Mouse (Mus musculus): Measurements from ENCODE around the gene Dupd1. TPM values are rescaled to one million over a fixed set of nuclear protein-coding genes. Genes with fewer than 3 reads are reported as not detected.

The Dupd1 gene
- total and polyA plus RNA-seq, 3 experiments = not detected

DNA sequence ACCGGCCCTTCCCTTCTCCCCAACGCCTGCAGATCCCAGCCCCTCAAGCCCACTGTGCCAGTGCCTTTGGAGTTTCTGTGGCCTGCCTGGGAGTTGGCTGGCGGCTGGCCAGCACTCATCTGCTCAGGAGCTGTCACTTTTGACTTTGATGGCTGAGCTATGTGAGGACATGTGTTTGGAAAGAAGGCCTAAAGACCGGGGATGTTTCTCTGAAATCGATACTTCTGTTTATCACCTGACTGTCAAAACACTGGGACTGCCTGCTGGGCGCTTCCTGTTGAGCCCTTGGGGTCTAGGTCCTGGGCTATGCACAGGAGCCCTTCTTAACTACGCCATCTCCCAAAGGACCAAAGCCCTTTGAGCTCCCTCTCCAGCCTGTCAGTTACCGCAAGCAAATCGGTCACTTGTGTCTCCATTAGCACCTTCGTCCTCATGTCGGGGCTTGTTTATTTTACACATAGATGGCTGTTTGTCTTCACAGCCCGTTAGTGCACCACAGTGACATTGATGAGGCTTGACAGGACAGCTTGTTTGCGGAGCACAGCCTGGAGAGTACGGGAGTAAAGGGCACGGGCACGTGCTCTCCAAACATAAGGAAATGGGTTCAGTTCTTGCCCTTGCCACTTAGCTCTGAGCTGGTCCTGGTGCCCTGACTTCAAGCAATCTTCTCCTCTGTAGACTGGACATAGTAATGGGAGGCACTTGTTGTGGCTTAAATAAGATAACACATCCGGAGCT, 5.4 kb upstream of the Dupd1 start:
- H3K36me3 ChIP-seq (replicated peaks) = no peaks in the 10 kb centered on the region
- H3K9me3 ChIP-seq (replicated peaks) = no peaks in the 10 kb centered on the region
- DNase-seq (ENCODE audit: low spot score) (no peak), ATAC-seq (ENCODE audit: extremely low read depth, insufficient number of reproducible peaks, low FRiP score, poor library complexity, severe bottlenecking) (no peak)
- TF ChIP-seq GATA2 (IDR thresholded peaks at IDR 0.05; ENCODE audit: borderline replicate concordance, low read depth, low read length) (no peak), TAL1 (conservative IDR thresholded peaks at IDR 0.05; ENCODE audit: low read depth, low read length) (no peak), GATA1 (IDR thresholded peaks at IDR 0.05; ENCODE audit: borderline replicate concordance, low read length) (no peak), CTCF (IDR thresholded peaks at IDR 0.05; ENCODE audit: low read depth, low read length) (no peak), POLR2AphosphoS5 (IDR thresholded peaks at IDR 0.05; ENCODE audit: insufficient replicate concordance, low read depth, low read length) (no peak)
- no peak overlapping the region for H3K4me3 ChIP-seq (ENCODE audit: low read depth, low read length)
- H3K27me3 ChIP-seq (ENCODE audit: insufficient read depth, low read length) = peaks cover 63% of the 10 kb centered on the region
- no peaks in the 10 kb centered on the region for H3K4me1 ChIP-seq (ENCODE audit: insufficient read depth, low read depth, low read length)

GRCm38 (mm10) chr14:21711231-21711630, 3.1 kb downstream of the Dupd1 start:
- ATAC-seq (ENCODE audit: extremely low read depth, insufficient number of reproducible peaks, low FRiP score, poor library complexity, severe bottlenecking) = no peak
- DNase-seq (ENCODE audit: low spot score) = no peak
- Histone ChIP-seq H3K9me3 (replicated peaks) (no peaks in the 10 kb centered on the region), H3K4me1 (ENCODE audit: insufficient read depth, low read depth, low read length) (no peaks in the 10 kb centered on the region), H3K36me3 (replicated peaks) (no peaks in the 10 kb centered on the region), H3K4me3 (ENCODE audit: low read depth, low read length) (no peak overlapping the region), H3K27me3 (ENCODE audit: insufficient read depth, low read length) (peaks cover 54% of the 10 kb centered on the region)
- TF ChIP-seq TAL1 (conservative IDR thresholded peaks at IDR 0.05; ENCODE audit: low read depth, low read length) = no peak
- no peak for TF ChIP-seq POLR2AphosphoS5 (IDR thresholded peaks at IDR 0.05; ENCODE audit: insufficient replicate concordance, low read depth, low read length)
- TF ChIP-seq GATA1 (IDR thresholded peaks at IDR 0.05; ENCODE audit: borderline replicate concordance, low read length) = no peak
- TF ChIP-seq GATA2 (IDR thresholded peaks at IDR 0.05; ENCODE audit: borderline replicate concordance, low read depth, low read length) = no peak
- TF ChIP-seq CTCF (IDR thresholded peaks at IDR 0.05; ENCODE audit: low read depth, low read length) = no peak

- ATAC-seq (ENCODE audit: extremely low read depth, insufficient number of reproducible peaks, low FRiP score, poor library complexity, severe bottlenecking) = no peak
These were observed 4.8 kb downstream of the Dupd1 start for GRCm38 (mm10) chr14:21709545-21709944.

GRCm38 (mm10) chr14:21706759-21707571, 7.4 kb downstream of the Dupd1 start:
- Histone ChIP-seq H3K36me3 (replicated peaks) (no peaks in the 10 kb centered on the region), H3K27me3 (ENCODE audit: insufficient read depth, low read length) (peaks cover 38% of the 10 kb centered on the region), H3K4me1 (ENCODE audit: insufficient read depth, low read depth, low read length) (no peaks in the 10 kb centered on the region), H3K4me3 (ENCODE audit: low read depth, low read length) (no peak overlapping the region), H3K9me3 (replicated peaks) (no peaks in the 10 kb centered on the region)
- TF ChIP-seq POLR2AphosphoS5 (IDR thresholded peaks at IDR 0.05; ENCODE audit: insufficient replicate concordance, low read depth, low read length) (no peak), GATA2 (IDR thresholded peaks at IDR 0.05; ENCODE audit: borderline replicate concordance, low read depth, low read length) (no peak), TAL1 (conservative IDR thresholded peaks at IDR 0.05; ENCODE audit: low read depth, low read length) (no peak), GATA1 (IDR thresholded peaks at IDR 0.05; ENCODE audit: borderline replicate concordance, low read length) (no peak), CTCF (IDR thresholded peaks at IDR 0.05; ENCODE audit: low read depth, low read length) (no peak)
- ATAC-seq (ENCODE audit: extremely low read depth, insufficient number of reproducible peaks, low FRiP score, poor library complexity, severe bottlenecking) (no peak), DNase-seq (ENCODE audit: low spot score) (no peak)

More at GRCm38 (mm10) chr14:21709545-21709944, 4.8 kb downstream of the Dupd1 start:
- Histone ChIP-seq H3K36me3 (replicated peaks) (no peaks in the 10 kb centered on the region), H3K4me3 (ENCODE audit: low read depth, low read length) (no peak overlapping the region), H3K27me3 (ENCODE audit: insufficient read depth, low read length) (peaks cover 45% of the 10 kb centered on the region), H3K9me3 (replicated peaks) (no peaks in the 10 kb centered on the region), H3K4me1 (ENCODE audit: insufficient read depth, low read depth, low read length) (no peaks in the 10 kb centered on the region)
- TF ChIP-seq TAL1 (conservative IDR thresholded peaks at IDR 0.05; ENCODE audit: low read depth, low read length) = no peak
- TF ChIP-seq GATA2 (IDR thresholded peaks at IDR 0.05; ENCODE audit: borderline replicate concordance, low read depth, low read length) = no peak
- no peak for TF ChIP-seq CTCF (IDR thresholded peaks at IDR 0.05; ENCODE audit: low read depth, low read length)
- no peak for TF ChIP-seq GATA1 (IDR thresholded peaks at IDR 0.05; ENCODE audit: borderline replicate concordance, low read length)
- TF ChIP-seq POLR2AphosphoS5 (IDR thresholded peaks at IDR 0.05; ENCODE audit: insufficient replicate concordance, low read depth, low read length) = no peak
- no peak for DNase-seq (ENCODE audit: low spot score)

DNA sequence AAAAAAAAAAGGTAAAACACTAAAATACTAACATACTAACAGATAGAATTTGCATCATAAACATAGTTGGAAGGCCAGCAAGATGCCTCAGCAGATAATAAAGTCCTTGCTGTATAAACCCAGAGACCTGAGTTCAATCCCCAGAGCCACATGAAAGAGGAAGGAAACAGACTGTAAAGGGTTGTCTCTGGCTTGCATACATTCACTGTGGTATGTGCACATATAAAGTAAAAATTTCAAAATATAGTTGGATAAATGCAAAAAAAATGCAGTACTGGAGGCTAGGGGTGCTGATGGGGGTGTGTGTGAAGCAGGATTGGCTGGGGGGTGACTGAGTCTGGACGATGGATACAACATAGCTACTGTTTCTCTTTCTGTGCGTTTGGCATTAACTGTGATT, 8.9 kb downstream of the Dupd1 start:
- no peak for ATAC-seq (ENCODE audit: extremely low read depth, insufficient number of reproducible peaks, low FRiP score, poor library complexity, severe bottlenecking)
- no peak overlapping the region for H3K4me3 ChIP-seq (ENCODE audit: low read depth, low read length)
- DNase-seq (ENCODE audit: low spot score) = no peak
- H3K36me3 ChIP-seq (replicated peaks) = no peaks in the 10 kb centered on the region
- no peak for TF ChIP-seq TAL1 (conservative IDR thresholded peaks at IDR 0.05; ENCODE audit: low read depth, low read length)
- H3K4me1 ChIP-seq (ENCODE audit: insufficient read depth, low read depth, low read length) = no peaks in the 10 kb centered on the region
- H3K9me3 ChIP-seq (replicated peaks) = no peaks in the 10 kb centered on the region
- H3K27me3 ChIP-seq (ENCODE audit: insufficient read depth, low read length) = peaks cover 44% of the 10 kb centered on the region

DNA sequence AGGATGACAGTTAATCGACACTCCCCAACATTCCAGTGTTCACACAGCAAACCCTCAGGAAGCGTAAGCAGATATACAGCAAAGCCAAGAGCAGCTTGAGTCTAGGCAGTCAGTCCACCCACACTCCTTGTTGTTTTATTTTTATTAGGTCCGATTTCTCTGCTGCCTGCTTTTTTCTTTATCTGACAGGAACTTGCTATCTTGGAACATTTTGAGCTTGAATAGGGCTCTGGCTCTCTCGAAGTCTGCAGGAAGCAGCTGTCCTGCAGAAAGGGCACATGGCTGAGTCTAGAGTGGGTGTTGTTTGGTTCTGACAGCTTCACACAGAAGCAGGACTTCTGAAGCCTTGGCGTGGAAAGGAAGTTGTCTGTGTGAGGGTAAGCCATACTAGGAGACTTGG, 11.1 kb downstream of the Dupd1 start:
- Histone ChIP-seq H3K27me3 (ENCODE audit: insufficient read depth, low read length) (peaks cover 44% of the 10 kb centered on the region), H3K36me3 (replicated peaks) (no peaks in the 10 kb centered on the region), H3K4me1 (ENCODE audit: insufficient read depth, low read depth, low read length) (no peaks in the 10 kb centered on the region), H3K9me3 (replicated peaks) (no peaks in the 10 kb centered on the region), H3K4me3 (ENCODE audit: low read depth, low read length) (no peak overlapping the region)
- ATAC-seq (ENCODE audit: extremely low read depth, insufficient number of reproducible peaks, low FRiP score, poor library complexity, severe bottlenecking) (no peak), DNase-seq (ENCODE audit: low spot score) (no peak)
- TF ChIP-seq TAL1 (conservative IDR thresholded peaks at IDR 0.05; ENCODE audit: low read depth, low read length) (no peak), GATA2 (IDR thresholded peaks at IDR 0.05; ENCODE audit: borderline replicate concordance, low read depth, low read length) (no peak), POLR2AphosphoS5 (IDR thresholded peaks at IDR 0.05; ENCODE audit: insufficient replicate concordance, low read depth, low read length) (no peak)

All from G1E (cell line).